Mouse (Mus musculus): ENCODE results near the gene Pfkfb3. TPM values are rescaled to one million over a fixed set of nuclear protein-coding genes. Genes with fewer than 3 reads are reported as not detected.

Gene Pfkfb3
- polyA plus RNA-seq, 1 experiment from 2014 or later, result 16.1 TPM

GRCm38 (mm10) chr2:11557244-11557643 is 3.4 kb upstream of the Pfkfb3 start:
- no peaks in the 10 kb centered on the region for H3K27me3 ChIP-seq (ENCODE audit: control insufficient read depth, insufficient read depth, low read length)
- H3K27ac ChIP-seq (ENCODE audit: low read length), result no peak overlapping the region
- H3K4me1 ChIP-seq (ENCODE audit: control insufficient read depth, insufficient read depth, low read length), result no peaks in the 10 kb centered on the region; the same call in 1 of the 2 replicates
- 58% methylated on average over 3 of the region's 3 CpGs for WGBS
- no peak overlapping the region for H3K4me2 ChIP-seq (ENCODE audit: low read depth, low read length)
- no peaks in the 10 kb centered on the region for H3K9me3 ChIP-seq (replicated peaks; ENCODE audit: control insufficient read depth, low read length)
- H3K9ac ChIP-seq (ENCODE audit: low read length), result no peak overlapping the region
- no peak for ATAC-seq (ENCODE audit: insufficient read depth, low FRiP score)
- H3K36me3 ChIP-seq (ENCODE audit: control insufficient read depth, insufficient read depth, low read length), result no peaks in the 10 kb centered on the region
- H3K4me3 ChIP-seq (replicated peaks; ENCODE audit: low read length), result no peak overlapping the region

GRCm38 (mm10) chr2:11555316-11555715 is 1.4 kb upstream of the Pfkfb3 start:
- WGBS, result 60% methylated on average over 6 of the region's 6 CpGs
- Histone ChIP-seq H3K27ac (ENCODE audit: low read length) (no peak overlapping the region), H3K36me3 (ENCODE audit: control insufficient read depth, insufficient read depth, low read length) (no peaks in the 10 kb centered on the region), H3K4me2 (ENCODE audit: low read depth, low read length) (no peak overlapping the region), H3K27me3 (ENCODE audit: control insufficient read depth, insufficient read depth, low read length) (no peaks in the 10 kb centered on the region), H3K9ac (ENCODE audit: low read length) (no peak overlapping the region), H3K9me3 (replicated peaks; ENCODE audit: control insufficient read depth, low read length) (no peaks in the 10 kb centered on the region), H3K4me3 (replicated peaks; ENCODE audit: low read length) (no peak overlapping the region), H3K4me1 (ENCODE audit: control insufficient read depth, insufficient read depth, low read length) (no peaks in the 10 kb centered on the region; the same call in 1 of the 2 replicates)
- no peak for ATAC-seq (ENCODE audit: insufficient read depth, low FRiP score)

GRCm38 (mm10) chr2:11552966-11553451 is 868 bp downstream of the Pfkfb3 start:
- no peaks in the 10 kb centered on the region for H3K27me3 ChIP-seq (ENCODE audit: control insufficient read depth, insufficient read depth, low read length)
- peak; percentile 17; the same call in 1 of the 2 replicates for ATAC-seq (ENCODE audit: insufficient read depth, low FRiP score)
- H3K4me3 ChIP-seq (replicated peaks; ENCODE audit: low read length), result peak overlapping the region; percentile 65
- WGBS, result 9% methylated on average over 15 of the region's 15 CpGs
- no peak overlapping the region for H3K27ac ChIP-seq (ENCODE audit: low read length)
- no peaks in the 10 kb centered on the region; the same call in 1 of the 2 replicates for H3K4me1 ChIP-seq (ENCODE audit: control insufficient read depth, insufficient read depth, low read length)
- H3K36me3 ChIP-seq (ENCODE audit: control insufficient read depth, insufficient read depth, low read length), result no peaks in the 10 kb centered on the region
- peak overlapping the region; percentile 98 for H3K4me2 ChIP-seq (ENCODE audit: low read depth, low read length)
- H3K9ac ChIP-seq (ENCODE audit: low read length), result peak overlapping the region; percentile 75
- H3K9me3 ChIP-seq (replicated peaks; ENCODE audit: control insufficient read depth, low read length), result no peaks in the 10 kb centered on the region

- Histone ChIP-seq H3K9ac (ENCODE audit: low read length) (0 out of 2 replicates have a peak overlapping the region, but pooled peaks have one; percentile 2), H3K9me3 (replicated peaks; ENCODE audit: control insufficient read depth, low read length) (no peaks in the 10 kb centered on the region), H3K4me1 (ENCODE audit: control insufficient read depth, insufficient read depth, low read length) (no peaks in the 10 kb centered on the region; the same call in 1 of the 2 replicates), H3K36me3 (ENCODE audit: control insufficient read depth, insufficient read depth, low read length) (no peaks in the 10 kb centered on the region), H3K4me2 (ENCODE audit: low read depth, low read length) (peak overlapping the region; percentile 98), H3K27ac (ENCODE audit: low read length) (no peak overlapping the region), H3K4me3 (replicated peaks; ENCODE audit: low read length) (peak overlapping the region; percentile 65; the same call in 1 of the 2 replicates), H3K27me3 (ENCODE audit: control insufficient read depth, insufficient read depth, low read length) (no peaks in the 10 kb centered on the region)
- no peak for ATAC-seq (ENCODE audit: insufficient read depth, low FRiP score)
- 14% methylated on average over 9 of the region's 9 CpGs for WGBS
Measured at GRCm38 (mm10) chr2:11552297-11552821, 1.5 kb downstream of the Pfkfb3 start.

GRCm38 (mm10) chr2:11551726-11552125 is 2.2 kb downstream of the Pfkfb3 start:
- Histone ChIP-seq H3K27me3 (ENCODE audit: control insufficient read depth, insufficient read depth, low read length) (no peaks in the 10 kb centered on the region), H3K4me1 (ENCODE audit: control insufficient read depth, insufficient read depth, low read length) (no peaks in the 10 kb centered on the region; the same call in 1 of the 2 replicates), H3K4me2 (ENCODE audit: low read depth, low read length) (no peak overlapping the region), H3K9ac (ENCODE audit: low read length) (no peak overlapping the region), H3K9me3 (replicated peaks; ENCODE audit: control insufficient read depth, low read length) (no peaks in the 10 kb centered on the region), H3K4me3 (replicated peaks; ENCODE audit: low read length) (no peak overlapping the region), H3K36me3 (ENCODE audit: control insufficient read depth, insufficient read depth, low read length) (no peaks in the 10 kb centered on the region), H3K27ac (ENCODE audit: low read length) (no peak overlapping the region)
- ATAC-seq (ENCODE audit: insufficient read depth, low FRiP score), result no peak
- WGBS, result 38% methylated on average over 1 of the region's 1 CpGs

GRCm38 (mm10) chr2:11548508-11548907 is 5.4 kb downstream of the Pfkfb3 start:
- Histone ChIP-seq H3K9ac (ENCODE audit: low read length) (no peak overlapping the region), H3K4me2 (ENCODE audit: low read depth, low read length) (no peak overlapping the region), H3K4me3 (replicated peaks; ENCODE audit: low read length) (no peak overlapping the region), H3K27ac (ENCODE audit: low read length) (no peak overlapping the region), H3K4me1 (ENCODE audit: control insufficient read depth, insufficient read depth, low read length) (no peaks in the 10 kb centered on the region; the same call in 1 of the 2 replicates), H3K27me3 (ENCODE audit: control insufficient read depth, insufficient read depth, low read length) (no peaks in the 10 kb centered on the region), H3K9me3 (replicated peaks; ENCODE audit: control insufficient read depth, low read length) (no peaks in the 10 kb centered on the region), H3K36me3 (ENCODE audit: control insufficient read depth, insufficient read depth, low read length) (no peaks in the 10 kb centered on the region)
- WGBS, result 84% methylated on average over 10 of the region's 10 CpGs
- no peak for ATAC-seq (ENCODE audit: insufficient read depth, low FRiP score)

- Histone ChIP-seq H3K27me3 (ENCODE audit: control insufficient read depth, insufficient read depth, low read length) (no peaks in the 10 kb centered on the region), H3K36me3 (ENCODE audit: control insufficient read depth, insufficient read depth, low read length) (no peaks in the 10 kb centered on the region), H3K4me3 (replicated peaks; ENCODE audit: low read length) (no peak overlapping the region), H3K4me1 (ENCODE audit: control insufficient read depth, insufficient read depth, low read length) (no peaks in the 10 kb centered on the region), H3K4me2 (ENCODE audit: low read depth, low read length) (no peak overlapping the region), H3K27ac (ENCODE audit: low read length) (no peak overlapping the region), H3K9me3 (replicated peaks; ENCODE audit: control insufficient read depth, low read length) (no peaks in the 10 kb centered on the region), H3K9ac (ENCODE audit: low read length) (no peak overlapping the region)
- whole genome bisulfite sequencing, result 66% methylated on average over 2 of the region's 2 CpGs
- ATAC-seq (ENCODE audit: insufficient read depth, low FRiP score), result no peak
Measured at GRCm38 (mm10) chr2:11547609-11548008, 6.3 kb downstream of the Pfkfb3 start.

GRCm38 (mm10) chr2:11546091-11546490 is 7.8 kb downstream of the Pfkfb3 start:
- Histone ChIP-seq H3K4me3 (replicated peaks; ENCODE audit: low read length) (no peak overlapping the region), H3K27me3 (ENCODE audit: control insufficient read depth, insufficient read depth, low read length) (no peaks in the 10 kb centered on the region), H3K4me1 (ENCODE audit: control insufficient read depth, insufficient read depth, low read length) (no peaks in the 10 kb centered on the region), H3K9ac (ENCODE audit: low read length) (no peak overlapping the region), H3K9me3 (replicated peaks; ENCODE audit: control insufficient read depth, low read length) (no peaks in the 10 kb centered on the region), H3K27ac (ENCODE audit: low read length) (no peak overlapping the region), H3K36me3 (ENCODE audit: control insufficient read depth, insufficient read depth, low read length) (no peaks in the 10 kb centered on the region), H3K4me2 (ENCODE audit: low read depth, low read length) (no peak overlapping the region)
- whole genome bisulfite sequencing, result 77% methylated on average over 8 of the region's 8 CpGs
- no peak for ATAC-seq (ENCODE audit: insufficient read depth, low FRiP score)

- no peak overlapping the region for H3K4me2 ChIP-seq (ENCODE audit: low read depth, low read length)
- 16% methylated on average over 1 of the region's 1 CpGs for WGBS
- no peak for ATAC-seq (ENCODE audit: insufficient read depth, low FRiP score)
- no peaks in the 10 kb centered on the region for H3K9me3 ChIP-seq (replicated peaks; ENCODE audit: control insufficient read depth, low read length)
- no peaks in the 10 kb centered on the region for H3K4me1 ChIP-seq (ENCODE audit: control insufficient read depth, insufficient read depth, low read length)
- H3K4me3 ChIP-seq (replicated peaks; ENCODE audit: low read length), result no peak overlapping the region
- no peak overlapping the region for H3K27ac ChIP-seq (ENCODE audit: low read length)
- H3K9ac ChIP-seq (ENCODE audit: low read length), result no peak overlapping the region
- no peaks in the 10 kb centered on the region for H3K27me3 ChIP-seq (ENCODE audit: control insufficient read depth, insufficient read depth, low read length)
- H3K36me3 ChIP-seq (ENCODE audit: control insufficient read depth, insufficient read depth, low read length), result no peaks in the 10 kb centered on the region
Measured at GRCm38 (mm10) chr2:11545380-11545779, 8.5 kb downstream of the Pfkfb3 start.

Measured in stomach, embryonic 16.5 days (tissue).